Mouse (Mus musculus) liver, adult 2 months (tissue): ENCODE measurements at regions not wholly inside any gene's neighbourhood (a gene's known extent, or its start where the extent isn't known, plus 50 kb on each side); places are given as distances from the start of the nearest gene placed in this dataset.

Experiments
- DNase-seq: peaks from one replicate; pipeline ENCODE4 v3.0.0-alpha.2; 2011; ENCODE audit warnings: low read depth, low spot score; ENCODE audit errors: extremely low read depth
- H3K27ac ChIP-seq: fragments of 200-500 bp; replicated peaks from 2 replicates; pipeline ENCODE4 v1.5.1; 2012; ENCODE audit warnings: low read depth, mild to moderate bottlenecking, control low read depth, inconsistent platforms, low read length; ENCODE audit not compliant: insufficient read depth
- H3K27me3 ChIP-seq: fragments of 200-500 bp; 2 replicates; pipeline ENCODE4 v1.6.1; 2012; ENCODE audit warnings: mild to moderate bottlenecking, moderate library complexity, low read length, inconsistent platforms; ENCODE audit not compliant: control insufficient read depth, insufficient read depth
- H3K36me3 ChIP-seq: fragments of 200-500 bp; 2 replicates; pipeline ENCODE4 v1.6.1; 2012; ENCODE audit warnings: low read length, inconsistent platforms; ENCODE audit not compliant: control insufficient read depth, insufficient read depth
- H3K4me1 ChIP-seq: fragments of 200-500 bp; 2 replicates; pipeline ENCODE4 v1.6.1; 2011; ENCODE audit warnings: low read length; ENCODE audit not compliant: control insufficient read depth, insufficient read depth
- H3K4me3 ChIP-seq: fragments of 200-500 bp; 2 replicates; pipeline ENCODE4 v1.5.1; 2011; ENCODE audit warnings: low read depth, mild to moderate bottlenecking, control low read depth, low read length, moderate library complexity; ENCODE audit not compliant: insufficient read depth
- H3K79me2 ChIP-seq: fragments of 200-500 bp; 2 replicates; pipeline ENCODE4 v1.6.1; 2012; ENCODE audit warnings: inconsistent platforms, mild to moderate bottlenecking, low read length, moderate library complexity; ENCODE audit not compliant: control insufficient read depth, insufficient read depth
- H3K9ac ChIP-seq: fragments of 200-500 bp; 2 replicates; pipeline ENCODE4 v1.6.1; 2012; ENCODE audit warnings: low read depth, mild to moderate bottlenecking, control low read depth, inconsistent platforms, low read length
- CTCF ChIP-seq: fragments of 200-500 bp; IDR thresholded peaks from 2 replicates; pipeline ENCODE4 v1.5.1; 2011; ENCODE audit warnings: low read depth, low read length, control low read depth
- POLR2A ChIP-seq: fragments of 200-500 bp; IDR thresholded peaks from 2 replicates; pipeline ENCODE4 v1.6.1; 2011; ENCODE audit warnings: low read length, control low read depth; ENCODE audit not compliant: insufficient read depth; ENCODE audit errors: extremely low read depth
- WGBS: fragments of 180-500 bp; shearing (Covaris S2); methylation state at CpG from one replicate; pipeline ENCODE4 v1.1.7; 2018; 5-methylcytosine and 5-hydroxymethylcytosine counted together

DNA sequence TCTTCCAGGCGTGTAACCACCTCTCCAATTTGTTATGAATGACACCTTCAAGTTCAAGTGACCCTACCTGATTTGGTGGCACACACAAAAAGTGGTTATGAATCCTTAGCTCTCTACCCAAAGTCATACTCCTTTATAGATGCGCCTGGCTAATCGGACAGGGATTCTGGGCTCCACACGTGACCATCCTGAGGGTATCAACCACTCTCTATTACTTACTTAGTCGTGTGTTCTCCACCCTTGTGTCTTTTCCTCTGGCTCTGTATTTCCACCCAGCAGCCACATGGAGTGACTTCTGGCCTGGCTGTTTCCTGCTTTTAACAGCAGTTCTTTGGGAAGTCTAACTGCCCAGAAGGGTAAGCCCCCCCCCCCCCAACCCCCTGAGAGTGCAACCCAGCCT lies 127.4 kb upstream of the Klf14 start:
- H3K27ac ChIP-seq, result no peak overlapping the region
- H3K36me3 ChIP-seq, result peaks cover 67% of the 10 kb centered on the region
- H3K4me1 ChIP-seq, result peaks cover 23% of the 10 kb centered on the region
- TF ChIP-seq POLR2A (no peak), CTCF (no peak)
- 89% methylated on average over 5 of the region's 5 CpGs for WGBS
- no peaks in the 10 kb centered on the region for H3K27me3 ChIP-seq
- no peak for DNase-seq
- no peak overlapping the region for H3K9ac ChIP-seq
- peaks cover 24% of the 10 kb centered on the region; the same call in 1 of the 2 replicates for H3K79me2 ChIP-seq
- H3K4me3 ChIP-seq, result no peak overlapping the region

GRCm38 (mm10) chr6:31086798-31087360 lies 128.0 kb upstream of the Klf14 start:
- Histone ChIP-seq H3K4me1 (peaks cover 28% of the 10 kb centered on the region), H3K4me3 (no peak overlapping the region), H3K27me3 (no peaks in the 10 kb centered on the region), H3K27ac (no peak overlapping the region), H3K79me2 (peaks cover 27% of the 10 kb centered on the region; the same call in 1 of the 2 replicates), H3K36me3 (peaks cover 65% of the 10 kb centered on the region), H3K9ac (no peak overlapping the region)
- DNase-seq, result no peak
- TF ChIP-seq POLR2A, result no peak
- no peak for TF ChIP-seq CTCF
- 91% methylated on average over 7 of the region's 7 CpGs for WGBS

GRCm38 (mm10) chr6:31087511-31087910 lies 128.6 kb upstream of the Klf14 start:
- no peaks in the 10 kb centered on the region for H3K27me3 ChIP-seq
- 90% methylated on average over 4 of the region's 4 CpGs for WGBS
- TF ChIP-seq POLR2A (no peak), CTCF (no peak)
- peaks cover 33% of the 10 kb centered on the region for H3K4me1 ChIP-seq
- no peak for DNase-seq
- no peak overlapping the region for H3K4me3 ChIP-seq
- no peak overlapping the region for H3K27ac ChIP-seq
- H3K36me3 ChIP-seq, result peaks cover 58% of the 10 kb centered on the region
- H3K9ac ChIP-seq, result no peak overlapping the region
- peaks cover 29% of the 10 kb centered on the region; the same call in 1 of the 2 replicates for H3K79me2 ChIP-seq

- Histone ChIP-seq H3K9ac (peak overlapping the region; percentile 45; the same call in 1 of the 2 replicates), H3K79me2 (peaks cover 30% of the 10 kb centered on the region; the same call in 1 of the 2 replicates), H3K36me3 (peaks cover 53% of the 10 kb centered on the region), H3K27ac (peak overlapping the region; percentile 70), H3K4me3 (no peak overlapping the region), H3K27me3 (no peaks in the 10 kb centered on the region), H3K4me1 (peaks cover 35% of the 10 kb centered on the region)
- WGBS, result 53% methylated on average over 18 of the region's 18 CpGs
- DNase-seq, result peak; percentile 50
- TF ChIP-seq CTCF, result no peak
- no peak for TF ChIP-seq POLR2A
Measured at GRCm38 (mm10) chr6:31088147-31088972, 129.5 kb upstream of the Klf14 start.

GRCm38 (mm10) chr6:31088973-31089368 lies 130.1 kb upstream of the Klf14 start:
- no peak overlapping the region; the same call in 1 of the 2 replicates for H3K9ac ChIP-seq
- H3K4me1 ChIP-seq, result peaks cover 37% of the 10 kb centered on the region
- peak overlapping the region; percentile 70 for H3K27ac ChIP-seq
- peaks cover 30% of the 10 kb centered on the region; the same call in 1 of the 2 replicates for H3K79me2 ChIP-seq
- no peaks in the 10 kb centered on the region for H3K27me3 ChIP-seq
- DNase-seq, result peak; percentile 58
- H3K36me3 ChIP-seq, result peaks cover 50% of the 10 kb centered on the region
- WGBS, result 34% methylated on average over 5 of the region's 5 CpGs
- H3K4me3 ChIP-seq, result no peak overlapping the region
- TF ChIP-seq POLR2A (no peak), CTCF (no peak)

GRCm38 (mm10) chr6:31090288-31090687 lies 131.4 kb upstream of the Klf14 start:
- DNase-seq, result no peak
- Histone ChIP-seq H3K4me3 (no peak overlapping the region), H3K27ac (peak overlapping the region; percentile 95), H3K79me2 (peaks cover 34% of the 10 kb centered on the region; the same call in 1 of the 2 replicates), H3K27me3 (no peaks in the 10 kb centered on the region), H3K9ac (peak overlapping the region; percentile 55), H3K36me3 (peaks cover 51% of the 10 kb centered on the region), H3K4me1 (peaks cover 37% of the 10 kb centered on the region)
- TF ChIP-seq CTCF, result no peak
- no peak for TF ChIP-seq POLR2A
- WGBS, result 40% methylated on average over 6 of the region's 6 CpGs
